Mouse (Mus musculus) lung, postnatal 0 days (tissue): ENCODE results near the gene Nkx2-3.

Source experiments
- CTCF ChIP-seq: IDR thresholded peaks from 2 replicates; pipeline ENCODE4 v1.5.1; 2016; ENCODE audit warnings: antibody characterized with exemption, mild to moderate bottlenecking
- EP300 ChIP-seq: IDR thresholded peaks from 2 replicates; pipeline ENCODE4 v1.6.1; 2016; ENCODE audit warnings: antibody characterized with exemption, mild to moderate bottlenecking, control low read depth

GRCm38 (mm10) chr19:43630466-43631251 is 18.5 kb downstream of the Nkx2-3 start:
- TF ChIP-seq CTCF (peak; percentile 95), EP300 (no peak)
